Mouse (Mus musculus) cortical plate, adult 2 months (tissue): ENCODE measurements around the gene Mansc4. TPM values are rescaled to one million over a fixed set of nuclear protein-coding genes. Genes with fewer than 3 reads are reported as not detected.

ENCODE experiments used
- H3K27ac ChIP-seq: fragments of 200-500 bp; 2 replicates; pipeline ENCODE4 v1.5.1; 2012; ENCODE audit warnings: low read length, control low read depth, inconsistent platforms; ENCODE audit not compliant: insufficient read depth
- H3K4me1 ChIP-seq: fragments of 200-500 bp; 2 replicates; pipeline ENCODE4 v1.6.1; 2011; ENCODE audit warnings: low read length; ENCODE audit not compliant: control insufficient read depth, insufficient read depth
- H3K4me3 ChIP-seq: fragments of 200-500 bp; 2 replicates; pipeline ENCODE4 v1.5.1; 2011; ENCODE audit warnings: mild to moderate bottlenecking, low read length, control low read depth; ENCODE audit not compliant: insufficient read depth
- CTCF ChIP-seq: fragments of 200-500 bp; IDR thresholded peaks from 2 replicates; pipeline ENCODE4 v1.5.1; 2011; ENCODE audit warnings: mild to moderate bottlenecking, control low read depth, low read length; ENCODE audit not compliant: insufficient read depth; ENCODE audit errors: extremely low read depth
- POLR2A ChIP-seq: fragments of 200-500 bp; IDR thresholded peaks from 2 replicates; pipeline ENCODE4 v1.6.1; 2011; ENCODE audit warnings: mild to moderate bottlenecking, low read length, control low read depth; ENCODE audit not compliant: insufficient read depth; ENCODE audit errors: extremely low read depth
- polyA plus RNA-seq: library from polyadenylated mRNA; depleted of rRNA; stranded (reverse); fragments of >200 nt; gene quantifications from 2 replicates; pipeline ENCODE4 v1.2.3, GENCODE M21; 2012; rRNA removed

Gene Mansc4
- polyA plus RNA-seq, 1 experiment, result 0.42 TPM

- H3K27ac ChIP-seq, result no peak overlapping the region
- no peak for TF ChIP-seq CTCF
- TF ChIP-seq POLR2A, result no peak
- H3K4me1 ChIP-seq, result peaks cover 6% of the 10 kb centered on the region; the same call in 1 of the 2 replicates
- H3K4me3 ChIP-seq, result no peak overlapping the region
These were observed 56.5 kb downstream of the Mansc4 start for GRCm38 (mm10) chr6:147030096-147030885.

DNA sequence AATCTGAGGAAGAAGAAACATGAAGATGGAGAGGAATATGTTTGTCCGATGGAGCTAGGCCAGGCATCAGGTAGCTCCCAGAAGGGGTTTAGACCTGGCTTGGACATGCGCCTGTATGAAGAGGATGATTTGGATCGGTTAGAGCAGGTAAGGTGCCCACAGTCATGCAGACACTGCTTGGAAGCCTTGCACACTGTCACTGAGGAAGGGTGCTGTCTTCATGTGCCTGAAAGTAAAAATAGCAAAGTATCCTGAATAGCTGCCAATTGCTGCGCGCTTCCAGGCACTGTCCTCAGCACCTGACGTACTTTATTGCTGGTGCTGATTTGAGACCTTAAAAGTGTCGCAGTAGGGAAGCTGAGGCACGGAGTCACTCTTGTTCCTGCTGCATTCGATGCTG lies 57.2 kb downstream of the Mansc4 start:
- H3K4me1 ChIP-seq, result peaks cover 6% of the 10 kb centered on the region; the same call in 1 of the 2 replicates
- H3K27ac ChIP-seq, result no peak overlapping the region
- H3K4me3 ChIP-seq, result no peak overlapping the region
- TF ChIP-seq POLR2A, result no peak

GRCm38 (mm10) chr6:147028396-147028795 lies 58.4 kb downstream of the Mansc4 start:
- Histone ChIP-seq H3K4me3 (no peak overlapping the region), H3K27ac (no peak overlapping the region), H3K4me1 (peaks cover 6% of the 10 kb centered on the region; the same call in 1 of the 2 replicates)
- TF ChIP-seq POLR2A, result no peak
- TF ChIP-seq CTCF, result no peak

Other genes with a start within 250 kb of the Mansc4 start
- 0.13 and 0.23 TPM in 2 replicates for gene Smco2, start 236.9 kb downstream of the Mansc4 start, polyA plus RNA-seq
- 26.5 and 30.6 TPM in 2 replicates for gene Ppfibp1, start 198.5 kb downstream of the Mansc4 start, polyA plus RNA-seq
- gene 1700034J05Rik, start 132.6 kb downstream of the Mansc4 start, polyA plus RNA-seq, result not detected in 2 replicates
- 1.2 and 1.5 TPM in 2 replicates for gene Rep15, start 54.4 kb downstream of the Mansc4 start, polyA plus RNA-seq
- 38.5 and 41.8 TPM in 2 replicates for gene Mrps35, start 44.3 kb downstream of the Mansc4 start, polyA plus RNA-seq
- gene Klhl42, start 4.3 kb upstream of the Mansc4 start, polyA plus RNA-seq, result 13.6 and 13.7 TPM in 2 replicates
- gene Pthlh, start 177.2 kb upstream of the Mansc4 start, polyA plus RNA-seq, result 4.8 and 5.6 TPM in 2 replicates